Mouse (Mus musculus): ENCODE data around the gene Creb3.

DNA sequence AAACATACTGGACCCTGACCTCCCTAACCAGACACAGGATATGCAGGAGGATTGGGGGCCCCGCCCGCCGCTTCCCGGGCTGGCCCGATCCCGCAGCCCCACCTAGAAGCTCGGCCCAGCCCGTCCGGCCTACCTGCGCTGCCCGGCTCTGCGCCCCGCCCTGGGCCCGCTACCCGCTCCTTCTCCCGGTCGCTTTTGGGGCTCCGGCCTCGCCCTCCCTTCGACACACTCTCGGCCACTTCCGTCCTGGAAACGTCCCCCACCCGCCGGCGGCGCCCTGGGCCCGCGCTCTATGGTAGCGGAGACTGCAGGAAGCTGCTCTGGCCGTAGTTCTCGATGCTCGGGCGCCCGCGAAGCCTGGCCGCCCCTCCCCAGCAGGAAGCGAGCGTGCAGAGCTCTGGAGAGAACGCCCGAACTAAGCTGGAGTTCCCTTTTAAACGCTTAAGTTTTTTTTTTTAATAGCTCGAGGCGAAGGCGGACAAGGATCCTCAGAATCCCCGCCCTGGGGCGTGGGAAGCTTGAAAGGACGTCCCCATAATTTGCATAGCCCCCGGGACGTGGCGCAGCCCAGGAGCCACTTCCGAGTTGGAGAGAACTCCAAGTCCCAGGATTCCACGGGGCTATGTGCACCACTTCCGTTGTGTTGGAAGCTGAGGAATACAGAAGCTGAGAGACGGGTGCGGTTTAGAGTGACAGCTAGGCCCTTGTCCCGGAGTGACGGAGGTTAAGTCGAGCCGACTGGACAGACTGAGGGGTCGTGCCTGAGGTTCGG lies at the start of gene Creb3, which contains the start of gene Tln1:
- TF ChIP-seq POLR2A (IDR thresholded peaks at IDR 0.05; ENCODE audit: low read depth, low read length) (peak; percentile 57), CTCF (IDR thresholded peaks at IDR 0.05; ENCODE audit: extremely low read depth, insufficient read length, insufficient replicate concordance, low read depth, low read length) (no peak)
